Mouse (Mus musculus): ENCODE measurements around the gene Stk11.

DNA sequence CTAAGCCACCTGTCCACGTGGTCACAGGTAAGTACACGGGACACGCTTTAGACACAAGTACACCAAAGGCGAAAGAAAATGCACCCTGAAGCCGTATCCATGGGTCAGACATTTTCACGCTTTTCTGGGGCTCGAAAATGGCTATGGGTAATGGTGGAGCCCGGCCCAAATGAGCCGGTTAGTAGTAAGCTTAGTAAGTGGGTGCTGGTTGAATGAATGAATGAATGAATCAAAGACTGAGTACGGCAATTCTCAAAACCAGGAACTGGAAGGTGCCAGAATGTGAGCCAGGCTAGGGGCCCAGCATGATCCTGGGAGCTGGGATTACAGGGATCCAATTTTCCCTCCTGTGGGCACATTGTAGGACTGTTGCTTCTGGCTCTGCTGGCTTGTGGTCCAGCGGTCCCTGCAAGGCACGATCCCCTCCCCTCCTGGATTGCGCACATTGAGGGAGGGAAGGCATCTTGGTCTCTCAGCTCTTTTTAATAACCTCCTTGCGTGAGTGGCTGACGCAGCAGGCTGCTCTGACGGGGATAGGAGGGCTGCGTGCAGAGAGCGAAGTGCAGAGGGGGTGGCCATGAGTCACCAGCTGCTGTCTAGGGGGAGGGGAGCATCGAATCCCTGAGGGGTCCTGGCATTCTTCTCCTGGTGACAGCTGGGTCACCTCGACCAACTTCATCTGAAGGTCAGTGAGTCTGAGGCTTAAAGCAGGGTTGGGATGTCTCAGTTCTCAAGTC, 50.0 kb downstream of the Stk11 start, which contains the start of gene Cirbp:
- TF ChIP-seq CTCF (IDR thresholded peaks at IDR 0.05; ENCODE audit: low read depth, low read length) (no peak), POLR2A (IDR thresholded peaks at IDR 0.05; ENCODE audit: borderline replicate concordance, low read depth, low read length) (no peak)

All from bone marrow macrophage, adult 2 months (primary cell).